Mouse (Mus musculus) heart, adult 11 months (tissue): Measurements from ENCODE around the gene Ikzf5.
"Not testable (repeated sequence)": the region's sequence is repeated elsewhere in the genome, so short reads cannot be mapped to it uniquely, and the experiment has no call there.

Experiments
- DNase-seq: peaks from one replicate; pipeline ENCODE4 v3.0.0; 2022

Ikzf5 gene

DNA sequence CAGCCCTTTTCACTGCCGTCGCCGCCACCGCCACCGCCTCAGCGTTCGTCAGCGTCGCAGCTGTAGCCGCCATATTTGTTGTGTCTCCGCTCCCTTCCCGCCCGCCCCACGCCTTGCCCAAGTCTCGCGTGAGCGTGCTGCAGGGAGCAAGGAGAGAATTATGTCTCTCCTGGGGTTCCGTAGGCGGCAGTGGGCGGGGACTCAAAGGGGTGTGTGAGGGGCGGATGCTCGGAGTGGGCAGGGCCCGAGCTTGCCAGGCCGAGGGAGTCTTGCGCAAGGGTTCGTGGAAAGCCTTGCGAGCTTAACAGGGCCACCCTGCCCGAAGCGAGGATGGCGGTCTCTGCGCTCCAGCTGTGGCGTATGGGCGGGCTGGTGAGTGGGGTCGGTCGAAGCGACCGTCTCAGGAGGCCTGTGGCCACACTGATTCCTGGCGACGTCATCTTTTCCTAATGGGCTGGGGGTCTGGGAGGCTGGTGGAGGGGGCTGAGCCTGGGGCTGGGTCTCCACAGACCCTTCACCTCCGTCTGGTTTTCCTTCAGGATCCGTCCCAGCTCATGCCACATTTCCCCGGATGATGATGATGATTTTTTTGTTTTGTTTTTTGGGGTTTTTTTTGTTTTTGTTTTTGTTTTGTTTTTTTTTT, at the start of gene Ikzf5, which contains the start of gene Acadsb:
TSS of gene Ikzf5 (minus strand) at position 106 of the 643 bp plus-strand sequence.
TSS of gene Acadsb (plus strand) at position 186 of the 643 bp plus-strand sequence.
- DNase-seq: peak; percentile 100

DNA sequence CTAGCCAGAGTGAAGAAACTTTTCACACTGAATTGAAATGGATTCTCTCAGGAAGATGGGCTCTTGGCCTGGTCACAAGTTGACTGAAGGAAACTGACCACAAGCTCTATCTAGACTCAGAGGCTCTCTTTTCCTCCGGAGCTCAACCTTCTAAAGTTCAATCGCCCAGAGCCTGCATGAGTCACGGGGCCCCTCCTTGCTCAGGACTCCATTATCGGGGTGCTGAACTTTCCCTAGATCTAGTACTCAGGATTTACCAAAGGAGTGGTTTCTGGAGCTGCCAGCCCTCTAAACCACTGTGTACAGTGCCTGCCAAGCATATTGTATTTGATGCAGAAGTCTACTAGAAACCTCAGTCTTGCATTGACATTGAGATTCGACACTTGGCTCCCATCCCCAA, 46.4 kb upstream of the Ikzf5 start:
- peak; percentile 72 for DNase-seq

DNA sequence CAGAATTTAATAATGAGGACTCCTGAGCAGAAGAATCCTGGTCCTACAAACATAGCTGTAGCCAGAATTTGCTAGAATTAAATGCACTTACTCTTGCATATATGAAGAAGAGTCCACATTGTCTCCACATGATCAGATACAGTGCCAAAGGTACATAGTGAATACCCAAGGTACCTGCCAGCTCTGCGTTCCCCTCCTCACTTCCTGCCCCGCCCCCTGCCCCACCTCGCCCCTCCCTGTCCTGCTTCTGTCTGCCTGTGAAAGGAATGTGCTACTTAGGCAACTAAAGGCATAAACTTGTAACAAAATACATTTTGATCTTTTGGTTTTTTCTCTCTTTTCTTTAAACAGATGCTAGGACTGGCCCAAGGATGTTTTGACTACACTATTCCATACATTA, 26.7 kb upstream of the Ikzf5 start:
- DNase-seq: no peak

- DNase-seq: no peak
Observed at GRCm38 (mm10) chr7:131434276-131434675, 24.0 kb upstream of the Ikzf5 start.

DNA sequence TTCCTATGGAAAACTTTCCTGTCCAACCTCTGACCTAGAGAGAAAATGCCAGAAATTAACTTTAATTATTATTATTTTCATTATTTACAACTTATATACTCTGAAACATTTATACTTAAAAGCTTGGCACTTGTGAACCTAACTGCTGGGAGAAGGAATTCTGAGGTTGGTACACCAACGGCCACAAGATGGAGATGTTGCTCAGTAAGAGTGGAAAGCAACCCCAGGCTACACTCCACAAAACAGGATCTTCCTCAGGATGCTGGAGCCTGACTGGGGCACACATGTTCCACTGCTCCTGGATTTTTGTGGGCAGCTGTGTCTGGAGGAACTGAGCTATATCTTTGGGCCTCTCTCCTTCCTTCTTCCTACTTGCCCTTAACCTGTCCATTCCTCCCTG, 21.9 kb upstream of the Ikzf5 start:
- peak; percentile 76 for DNase-seq

- DNase-seq: peak; percentile 48
Observed at GRCm38 (mm10) chr7:131427331-131427730, 17.0 kb upstream of the Ikzf5 start.

GRCm38 (mm10) chr7:131424912-131425311, 14.6 kb upstream of the Ikzf5 start:
- DNase-seq: peak; percentile 52

DNA sequence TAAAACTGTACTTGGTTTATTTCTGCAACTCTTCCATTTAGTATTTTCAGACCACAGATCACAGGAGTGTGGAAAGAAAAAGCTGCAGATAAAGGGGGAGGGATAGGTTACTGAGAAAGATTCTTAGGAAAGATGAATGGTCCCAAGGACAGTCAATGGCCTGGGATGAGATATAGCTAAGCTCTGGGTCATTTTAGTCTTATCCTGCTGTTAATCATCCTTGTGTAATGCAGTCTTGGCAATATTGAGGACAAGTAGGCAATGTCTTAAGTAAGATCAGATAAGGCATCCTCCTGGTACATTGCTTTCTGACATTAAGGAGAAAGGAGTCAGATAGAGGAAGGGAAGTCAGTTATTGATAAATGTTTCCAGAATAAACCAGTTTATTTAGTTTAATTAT, 7.3 kb upstream of the Ikzf5 start:
- DNase-seq: no peak

GRCm38 (mm10) chr7:131416742-131417141, 6.4 kb upstream of the Ikzf5 start:
- DNase-seq: not testable (repeated sequence)

DNA sequence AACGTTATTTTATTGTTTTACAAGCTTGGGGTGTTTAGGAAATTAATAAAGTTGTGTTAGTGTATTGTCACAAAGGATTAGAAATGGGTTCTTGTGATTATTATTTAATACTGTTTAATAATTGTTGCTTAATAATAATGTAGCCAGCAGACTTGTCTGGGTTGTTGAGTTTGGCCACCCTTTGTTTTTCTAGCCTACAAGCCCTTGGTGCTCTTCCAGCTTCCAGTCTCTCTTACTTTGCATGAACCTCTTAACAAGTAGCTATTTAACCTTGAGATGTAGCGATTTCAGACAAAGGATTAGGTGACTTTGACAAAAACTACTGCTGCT, 1.6 kb upstream of the Ikzf5 start:
- DNase-seq: no peak

DNA sequence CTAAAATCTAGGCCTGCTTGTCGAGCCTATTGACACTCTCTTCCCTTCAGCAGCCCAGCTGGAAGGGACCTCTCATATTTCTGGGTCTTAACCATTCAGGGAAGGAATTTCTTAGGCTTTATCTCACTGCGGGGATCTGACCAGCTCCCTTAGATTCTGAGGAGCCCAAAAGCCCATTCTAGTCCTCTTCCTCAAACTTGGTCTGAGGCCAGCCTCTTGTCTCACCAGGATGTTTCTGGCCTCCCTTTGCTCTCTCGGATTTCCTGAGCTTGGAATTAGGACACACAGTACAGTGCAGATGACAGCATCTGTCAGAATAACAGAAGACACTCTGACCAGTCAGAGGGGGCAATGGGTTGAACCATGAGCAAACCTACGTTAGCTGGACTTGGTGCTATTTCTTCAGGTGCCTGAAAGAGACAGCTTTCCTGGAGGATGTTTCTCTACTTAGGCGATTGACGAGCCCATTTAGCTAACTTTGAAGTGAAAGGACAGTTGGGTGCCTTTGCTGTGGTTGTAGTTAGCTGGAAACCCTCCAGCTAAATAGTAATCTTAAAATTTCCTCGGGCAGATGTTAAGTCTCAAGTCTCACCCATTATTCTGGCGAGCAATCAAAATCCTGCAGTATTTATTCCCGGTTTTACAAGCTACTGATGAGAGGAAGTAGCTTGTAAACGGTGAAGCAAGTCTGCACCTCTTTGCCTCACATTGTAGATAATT, 1.1 kb upstream of the Ikzf5 start:
- peak; percentile 94 for DNase-seq

DNA sequence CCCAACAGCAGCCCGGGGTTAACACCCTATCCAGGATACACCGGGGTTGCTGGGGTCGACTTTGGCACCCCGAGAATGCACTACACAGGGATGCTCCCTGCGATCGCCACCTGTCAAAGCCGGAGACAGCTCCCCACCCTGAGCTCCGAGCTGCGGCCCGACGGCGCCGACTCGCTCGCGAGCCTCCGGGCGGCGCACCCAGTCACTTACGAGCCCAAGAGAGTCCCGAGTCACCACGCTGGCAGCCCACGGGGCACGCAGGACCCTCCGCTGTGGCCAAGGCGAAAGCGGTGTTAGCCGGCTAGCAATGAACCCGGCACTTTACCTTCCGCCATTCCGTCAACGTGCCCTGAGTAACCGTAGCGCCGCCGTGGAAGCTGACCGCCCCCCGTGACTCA, 334 bp downstream of the Ikzf5 start:
- no peak for DNase-seq

- peak; percentile 84 for DNase-seq
Observed at GRCm38 (mm10) chr7:131409321-131409987, 867 bp downstream of the Ikzf5 start.

- DNase-seq: peak; percentile 91
Observed at GRCm38 (mm10) chr7:131391761-131392160, 18.6 kb downstream of the Ikzf5 start.

DNA sequence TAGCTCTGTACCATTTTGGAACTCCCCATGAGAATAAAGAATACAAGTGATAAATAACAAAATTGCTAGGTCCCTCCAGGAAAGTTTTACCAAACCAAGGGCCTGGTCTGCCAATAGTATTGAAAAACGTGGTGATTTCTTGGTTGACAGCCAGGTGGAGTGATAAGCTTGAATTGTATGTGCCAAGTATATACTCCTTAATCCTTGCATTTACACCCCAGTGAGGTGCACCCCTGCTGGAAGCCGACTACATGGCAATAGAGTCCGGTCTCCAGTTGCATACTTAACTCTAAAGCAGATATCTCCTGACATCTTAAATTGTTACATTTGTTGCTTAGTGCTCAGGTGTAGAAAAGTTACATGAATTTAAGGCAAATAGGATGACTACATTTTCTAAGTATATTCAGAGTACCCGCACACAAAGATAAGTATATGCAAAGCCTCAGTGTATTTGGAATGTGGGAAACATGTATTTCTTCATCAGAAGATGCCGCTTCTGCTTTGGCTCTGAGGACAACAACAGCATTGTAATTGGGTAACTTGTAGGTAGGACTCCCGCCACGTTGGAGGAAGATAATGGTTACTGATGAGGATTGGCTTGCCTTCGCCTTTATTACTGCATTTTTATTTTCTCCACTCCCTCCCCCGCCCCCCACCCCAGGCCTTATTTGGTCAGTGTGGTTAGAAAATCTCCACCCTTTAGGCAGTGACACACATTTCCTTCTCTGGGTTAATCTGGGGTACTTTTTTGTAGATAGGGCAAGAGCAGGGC, 38.3 kb downstream of the Ikzf5 start:
- DNase-seq: peak; percentile 49

GRCm38 (mm10) chr7:131371470-131371860, 38.9 kb downstream of the Ikzf5 start:
- DNase-seq: no peak

DNA sequence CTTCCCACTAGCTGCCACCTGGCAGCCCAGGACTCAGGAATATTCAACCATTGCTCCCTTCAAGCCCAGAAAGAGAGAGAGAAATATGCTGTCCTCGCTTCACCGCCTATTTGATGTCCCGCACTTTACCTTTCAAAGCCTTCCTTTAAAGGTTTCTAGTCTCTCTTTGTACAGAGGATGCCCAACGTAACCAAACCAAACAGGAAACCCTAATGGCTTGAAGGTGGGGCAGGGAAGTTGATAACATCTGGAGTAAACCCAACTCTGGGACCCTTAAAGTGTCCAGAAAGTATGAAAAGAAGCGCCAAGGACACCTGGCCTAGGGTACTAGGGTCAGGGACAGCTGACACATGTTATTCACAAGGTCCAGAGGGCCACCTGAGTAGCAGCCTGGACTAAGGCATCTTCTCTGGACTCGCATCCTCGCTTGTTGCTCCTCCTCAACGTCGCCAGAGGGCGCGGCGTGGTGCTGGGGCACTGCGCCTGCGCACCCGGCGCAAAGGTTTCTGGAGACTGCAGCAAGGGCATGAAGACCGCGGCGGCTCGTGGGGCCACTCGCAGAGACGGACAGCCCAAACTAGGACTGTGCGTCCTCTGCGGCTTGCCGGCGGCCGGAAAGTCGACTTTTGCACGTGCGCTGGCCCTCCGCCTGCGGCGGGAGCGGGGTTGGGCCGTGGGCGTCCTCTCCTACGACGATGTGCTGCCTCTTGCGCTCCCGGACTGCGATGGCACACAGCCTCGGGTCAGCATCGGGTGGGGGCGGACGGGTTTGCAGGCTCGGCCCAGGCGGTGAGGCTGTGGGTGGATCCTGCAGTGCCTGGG, 39.5 kb downstream of the Ikzf5 start, which contains the start of gene Pstk:
TSS of gene Pstk (plus strand) at position 494 of the 822 bp plus-strand sequence.
- DNase-seq: peak; percentile 99

- DNase-seq: peak; percentile 34
Observed at GRCm38 (mm10) chr7:131364131-131364530, 46.2 kb downstream of the Ikzf5 start.

- peak; percentile 100 for DNase-seq
Observed at GRCm38 (mm10) chr7:131362615-131363300, 47.6 kb downstream of the Ikzf5 start, which contains the start of gene 2310057M21Rik. 2310057M21Rik (minus strand) TSS chr7:131362759.

GRCm38 (mm10) chr7:131362269-131362614, 48.1 kb downstream of the Ikzf5 start:
- no peak for DNase-seq

DNA sequence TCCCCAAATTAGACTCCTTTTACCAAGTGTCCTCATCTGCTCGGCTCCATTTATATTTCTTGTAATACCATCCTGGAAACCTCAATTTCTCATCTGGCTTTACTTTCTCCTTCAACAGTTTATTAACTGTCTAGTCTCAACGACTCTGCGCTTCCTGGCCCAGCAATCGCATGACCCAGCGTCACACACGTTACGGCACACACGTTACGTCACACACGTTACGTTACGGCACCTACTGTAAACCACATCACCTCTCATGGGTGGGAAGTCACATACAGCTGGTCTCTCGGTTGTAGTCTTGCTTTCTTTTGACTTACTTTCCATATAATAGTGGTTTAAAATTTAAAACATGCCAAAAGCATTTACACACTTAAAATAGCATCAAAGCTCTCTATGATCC, 54.2 kb downstream of the Ikzf5 start:
- peak; percentile 37 for DNase-seq
